Mouse (Mus musculus): ENCODE data around the gene Kctd2. TPM values are rescaled to one million over a fixed set of nuclear protein-coding genes. Genes with fewer than 3 reads are reported as not detected.
A peak's percentile ranks its signal among the peaks of the same experiment; 100 is the strongest.

Kctd2 gene
- polyA plus RNA-seq, 1 experiment from 2014 or later: 16.4 TPM

GRCm38 (mm10) chr11:115427482-115428331 is 7.8 kb downstream of the Kctd2 start:
- H3K4me2 ChIP-seq: peak overlapping the region; percentile 32
- H3K27ac ChIP-seq: peak overlapping the region; percentile 59
- peaks cover 14% of the 10 kb centered on the region for H3K4me1 ChIP-seq
- no peaks in the 10 kb centered on the region for H3K9me3 ChIP-seq (replicated peaks)
- H3K9ac ChIP-seq: no peak overlapping the region; the same call in 1 of the 2 replicates
- H3K4me3 ChIP-seq (replicated peaks): no peak overlapping the region
- H3K27me3 ChIP-seq: no peaks in the 10 kb centered on the region
- peak; percentile 63 for ATAC-seq (replicated peaks; ENCODE audit: low FRiP score)
- peaks cover 89% of the 10 kb centered on the region for H3K36me3 ChIP-seq
- 39% methylated on average over 20 of the region's 20 CpGs for WGBS

GRCm38 (mm10) chr11:115429307-115429706 is 9.4 kb downstream of the Kctd2 start:
- ATAC-seq (replicated peaks; ENCODE audit: low FRiP score): no peak
- Histone ChIP-seq H3K27ac (no peak overlapping the region), H3K27me3 (no peaks in the 10 kb centered on the region), H3K4me3 (replicated peaks) (no peak overlapping the region), H3K9ac (no peak overlapping the region), H3K4me1 (peaks cover 14% of the 10 kb centered on the region), H3K9me3 (replicated peaks) (no peaks in the 10 kb centered on the region), H3K4me2 (no peak overlapping the region), H3K36me3 (peaks cover 83% of the 10 kb centered on the region)
- WGBS: 89% methylated on average over 7 of the region's 7 CpGs

GRCm38 (mm10) chr11:115430561-115430960 is 10.6 kb downstream of the Kctd2 start:
- 88% methylated on average over 6 of the region's 6 CpGs for WGBS
- H3K9ac ChIP-seq: no peak overlapping the region
- no peak overlapping the region for H3K4me2 ChIP-seq
- H3K9me3 ChIP-seq (replicated peaks): no peaks in the 10 kb centered on the region
- no peak overlapping the region for H3K4me3 ChIP-seq (replicated peaks)
- H3K27me3 ChIP-seq: no peaks in the 10 kb centered on the region
- H3K27ac ChIP-seq: no peak overlapping the region
- H3K4me1 ChIP-seq: peaks cover 24% of the 10 kb centered on the region
- H3K36me3 ChIP-seq: peaks cover 71% of the 10 kb centered on the region
- ATAC-seq (replicated peaks; ENCODE audit: low FRiP score): no peak

GRCm38 (mm10) chr11:115432814-115433213 is 12.9 kb downstream of the Kctd2 start:
- Histone ChIP-seq H3K36me3 (peaks cover 50% of the 10 kb centered on the region), H3K27ac (peak overlapping the region; percentile 29), H3K4me1 (peaks cover 27% of the 10 kb centered on the region), H3K27me3 (no peaks in the 10 kb centered on the region), H3K4me2 (no peak overlapping the region), H3K4me3 (replicated peaks) (no peak overlapping the region), H3K9me3 (replicated peaks) (no peaks in the 10 kb centered on the region), H3K9ac (no peak overlapping the region)
- 85% methylated on average over 4 of the region's 4 CpGs for WGBS
- ATAC-seq (replicated peaks; ENCODE audit: low FRiP score): no peak

- Histone ChIP-seq H3K27ac (peak overlapping the region; percentile 29), H3K9ac (no peak overlapping the region)
- ATAC-seq (replicated peaks; ENCODE audit: low FRiP score): no peak
Observed at GRCm38 (mm10) chr11:115433342-115433741, 13.4 kb downstream of the Kctd2 start.

GRCm38 (mm10) chr11:115435596-115436337 is 15.8 kb downstream of the Kctd2 start:
- H3K9ac ChIP-seq: peak overlapping the region; percentile 48
- peak overlapping the region; percentile 63; the same call in 1 of the 2 replicates for H3K27ac ChIP-seq
- H3K4me2 ChIP-seq: peak overlapping the region; percentile 65
- peak; percentile 49 for ATAC-seq (replicated peaks; ENCODE audit: low FRiP score)
- H3K36me3 ChIP-seq: peaks cover 23% of the 10 kb centered on the region
- 5% methylated on average over 31 of the region's 31 CpGs for WGBS
- H3K9me3 ChIP-seq (replicated peaks): no peaks in the 10 kb centered on the region
- H3K4me3 ChIP-seq (replicated peaks): peak overlapping the region; percentile 37
- H3K4me1 ChIP-seq: peaks cover 21% of the 10 kb centered on the region
- H3K27me3 ChIP-seq: no peaks in the 10 kb centered on the region

More at GRCm38 (mm10) chr11:115433342-115433741, 13.4 kb downstream of the Kctd2 start:
- Histone ChIP-seq H3K27me3 (no peaks in the 10 kb centered on the region), H3K4me2 (no peak overlapping the region), H3K36me3 (peaks cover 46% of the 10 kb centered on the region), H3K4me1 (peaks cover 22% of the 10 kb centered on the region), H3K4me3 (replicated peaks) (no peak overlapping the region), H3K9me3 (replicated peaks) (no peaks in the 10 kb centered on the region)
- WGBS: 75% methylated on average over 6 of the region's 6 CpGs

GRCm38 (mm10) chr11:115437571-115438122 is 17.7 kb downstream of the Kctd2 start:
- peaks cover 4% of the 10 kb centered on the region; the same call in 1 of the 2 replicates for H3K36me3 ChIP-seq
- H3K27me3 ChIP-seq: no peaks in the 10 kb centered on the region
- 66% methylated on average over 5 of the region's 5 CpGs for WGBS
- no peaks in the 10 kb centered on the region for H3K9me3 ChIP-seq (replicated peaks)
- no peak overlapping the region for H3K9ac ChIP-seq
- H3K4me1 ChIP-seq: peaks cover 21% of the 10 kb centered on the region
- no peak for ATAC-seq (replicated peaks; ENCODE audit: low FRiP score)
- H3K4me2 ChIP-seq: no peak overlapping the region
- H3K4me3 ChIP-seq (replicated peaks): no peak overlapping the region
- H3K27ac ChIP-seq: no peak overlapping the region

- Histone ChIP-seq H3K9ac (no peak overlapping the region), H3K4me3 (replicated peaks) (no peak overlapping the region), H3K9me3 (replicated peaks) (no peaks in the 10 kb centered on the region), H3K4me2 (no peak overlapping the region), H3K4me1 (peaks cover 21% of the 10 kb centered on the region), H3K27me3 (no peaks in the 10 kb centered on the region), H3K27ac (no peak overlapping the region), H3K36me3 (no peaks in the 10 kb centered on the region)
- WGBS: 71% methylated on average over 3 of the region's 3 CpGs
- no peak for ATAC-seq (replicated peaks; ENCODE audit: low FRiP score)
Observed at GRCm38 (mm10) chr11:115439326-115439725, 19.4 kb downstream of the Kctd2 start.

- 93% methylated on average over 9 of the region's 9 CpGs for WGBS
Observed at GRCm38 (mm10) chr11:115439906-115440595, 20.1 kb downstream of the Kctd2 start, which contains the start of gene Trim80. Trim80 (plus strand) TSS chr11:115440545.

GRCm38 (mm10) chr11:115441417-115441816 is 21.5 kb downstream of the Kctd2 start:
- ATAC-seq (replicated peaks; ENCODE audit: low FRiP score): no peak
- Histone ChIP-seq H3K4me2 (no peak overlapping the region), H3K9me3 (replicated peaks) (no peaks in the 10 kb centered on the region), H3K36me3 (no peaks in the 10 kb centered on the region), H3K9ac (no peak overlapping the region), H3K27me3 (no peaks in the 10 kb centered on the region), H3K27ac (no peak overlapping the region), H3K4me3 (replicated peaks) (no peak overlapping the region), H3K4me1 (peaks cover 4% of the 10 kb centered on the region)
- 56% methylated on average over 15 of the region's 15 CpGs for WGBS

More at GRCm38 (mm10) chr11:115439906-115440595, 20.1 kb downstream of the Kctd2 start, which contains the start of gene Trim80:
- H3K9ac ChIP-seq: no peak within 1 kb of the TSS
- no peak within 1 kb of the TSS for H3K4me2 ChIP-seq
- ATAC-seq (replicated peaks; ENCODE audit: low FRiP score): no peak
- H3K27me3 ChIP-seq: no peaks in the 10 kb centered on the region
- H3K4me3 ChIP-seq (replicated peaks): no peak within 1 kb of the TSS
- peaks cover 14% of the 10 kb centered on the region for H3K4me1 ChIP-seq
- no peak within 1 kb of the TSS for H3K27ac ChIP-seq
- no peaks in the 10 kb centered on the region for H3K9me3 ChIP-seq (replicated peaks)
- H3K36me3 ChIP-seq: no peaks in the 10 kb centered on the region

- peaks cover 44% of the 10 kb centered on the region for H3K4me1 ChIP-seq
- H3K27ac ChIP-seq: peak overlapping the region; percentile 91
- H3K9me3 ChIP-seq (replicated peaks): no peaks in the 10 kb centered on the region
- WGBS: 45% methylated on average over 3 of the region's 3 CpGs
- no peaks in the 10 kb centered on the region for H3K27me3 ChIP-seq
- H3K4me2 ChIP-seq: no peak overlapping the region
- no peak overlapping the region for H3K4me3 ChIP-seq (replicated peaks)
- no peaks in the 10 kb centered on the region for H3K36me3 ChIP-seq
- H3K9ac ChIP-seq: no peak overlapping the region
- ATAC-seq (replicated peaks; ENCODE audit: low FRiP score): no peak
Observed at GRCm38 (mm10) chr11:115446906-115447305, 27.0 kb downstream of the Kctd2 start.
